Mouse (Mus musculus) C2C12 (cell line): ENCODE data around the gene Eps15.

Experiments
- CEBPB ChIP-seq: IDR thresholded peaks from one replicate; pipeline ENCODE4 v1.6.1; 2011; ENCODE audit warnings: low read depth, mild to moderate bottlenecking, control low read depth, moderate library complexity
- CTCF ChIP-seq: IDR thresholded peaks from one replicate; pipeline ENCODE4 v1.5.1; 2011; ENCODE audit not compliant: control insufficient read depth, insufficient read depth, insufficient read length
- FOSL1 ChIP-seq: IDR thresholded peaks from one replicate; pipeline ENCODE4 v1.8.0; 2011; ENCODE audit warnings: mild to moderate bottlenecking, low read length; ENCODE audit not compliant: poor library complexity, insufficient read depth, severe bottlenecking
- MAX ChIP-seq: IDR thresholded peaks from one replicate; pipeline ENCODE4 v1.6.1; 2011; ENCODE audit warnings: mild to moderate bottlenecking, control low read depth
- MYOD1 ChIP-seq: IDR thresholded peaks from one replicate; pipeline ENCODE4 v1.6.1; 2011; ENCODE audit warnings: low read depth; ENCODE audit not compliant: control insufficient read depth, insufficient read length
- MYOG ChIP-seq: IDR thresholded peaks from one replicate; pipeline ENCODE4 v1.6.1; 2011; ENCODE audit not compliant: control insufficient read depth, insufficient read length; ENCODE audit errors: extremely low read depth
- USF1 ChIP-seq: IDR thresholded peaks from one replicate; pipeline ENCODE4 v1.6.1; 2011; ENCODE audit warnings: low read depth, mild to moderate bottlenecking, control low read depth, moderate library complexity

- TF ChIP-seq CTCF (no peak), MAX (no peak), FOSL1 (no peak), USF1 (no peak), MYOD1 (no peak), CEBPB (no peak), MYOG (no peak)
Observed at GRCm38 (mm10) chr4:109336796-109337195, 56.7 kb downstream of the Eps15 start.
